Mouse (Mus musculus) heart, embryonic 12.5 days (tissue): ENCODE data around the gene Lrrc25. TPM values are rescaled to one million over a fixed set of nuclear protein-coding genes. Genes with fewer than 3 reads are reported as not detected.
"Not testable (repeated sequence)": the region's sequence is repeated elsewhere in the genome, so short reads cannot be mapped to it uniquely, and the experiment has no call there.

Source experiments
- ATAC-seq: fragments of 200-750 bp; cut with Nextera tagmentation; 2 replicates; pipeline ENCODE4 v1.8.0; 2017; ENCODE audit warnings: moderate TSS enrichment, moderate library complexity; ENCODE audit not compliant: insufficient number of reproducible peaks, low FRiP score
- H3K27ac ChIP-seq: fragments of 300-500 bp; sonication (generic); 2 replicates; pipeline ENCODE4 v1.5.1; 2016; ENCODE audit warnings: mild to moderate bottlenecking, moderate library complexity; ENCODE audit not compliant: poor library complexity, severe bottlenecking
- H3K27me3 ChIP-seq: fragments of 300-500 bp; sonication (generic); replicated peaks from 2 replicates; pipeline ENCODE4 v1.6.1; 2016; ENCODE audit warnings: mild to moderate bottlenecking, moderate library complexity
- H3K36me3 ChIP-seq: fragments of 300-500 bp; sonication (generic); 2 replicates; pipeline ENCODE4 v1.6.1; 2016; ENCODE audit warnings: mild to moderate bottlenecking, moderate library complexity
- H3K4me1 ChIP-seq: fragments of 300-500 bp; sonication (generic); replicated peaks from 2 replicates; pipeline ENCODE4 v1.6.1; 2016; ENCODE audit warnings: mild to moderate bottlenecking
- H3K4me2 ChIP-seq: fragments of 300-500 bp; sonication (generic); 2 replicates; pipeline ENCODE4 v1.6.1; 2016; ENCODE audit warnings: mild to moderate bottlenecking, moderate library complexity
- H3K4me3 ChIP-seq: fragments of 300-500 bp; sonication (generic); 2 replicates; pipeline ENCODE4 v1.5.1; 2016; ENCODE audit warnings: mild to moderate bottlenecking
- H3K9ac ChIP-seq: fragments of 300-500 bp; sonication (generic); 2 replicates; pipeline ENCODE4 v1.6.1; 2016; ENCODE audit warnings: mild to moderate bottlenecking, moderate library complexity
- H3K9me3 ChIP-seq: fragments of 300-500 bp; sonication (generic); replicated peaks from 2 replicates; pipeline ENCODE4 v1.6.1; 2016; ENCODE audit warnings: mild to moderate bottlenecking, moderate library complexity
- WGBS: fragments of 180-500 bp; shearing (Covaris S2); methylation state at CpG from one replicate; pipeline ENCODE4 v1.1.7; 2016; 5-methylcytosine and 5-hydroxymethylcytosine counted together
- polyA plus RNA-seq: library from polyadenylated mRNA; unstranded; fragments of >200 nt; fragmentation: Nextera tagmentation; extraction: Ambion mirVana; gene quantifications from 2 replicates; pipeline ENCODE4 v1.2.1, GENCODE M21; 2016

The Lrrc25 gene
- polyA plus RNA-seq, result 0.65 and 0.71 TPM in 2 replicates

- no peak within 1 kb of the TSS for H3K4me2 ChIP-seq
- H3K4me3 ChIP-seq, result no peak within 1 kb of the TSS
- H3K36me3 ChIP-seq, result no peaks in the 10 kb centered on the region
- peaks cover 18% of the 10 kb centered on the region for H3K4me1 ChIP-seq
- H3K27me3 ChIP-seq, result peaks cover 9% of the 10 kb centered on the region
- ATAC-seq, result no peak
- H3K9me3 ChIP-seq, result no peaks in the 10 kb centered on the region
- WGBS, result 81% methylated on average over 3 of the region's 3 CpGs
- peak within 1 kb of the TSS; percentile 20; the same call in 1 of the 2 replicates for H3K9ac ChIP-seq
- H3K27ac ChIP-seq, result no peak within 1 kb of the TSS
These were observed at the start of gene Lrrc25 for GRCm38 (mm10) chr8:70615894-70616293. TSS of gene Lrrc25 (plus strand) at chr8:70616155.

DNA sequence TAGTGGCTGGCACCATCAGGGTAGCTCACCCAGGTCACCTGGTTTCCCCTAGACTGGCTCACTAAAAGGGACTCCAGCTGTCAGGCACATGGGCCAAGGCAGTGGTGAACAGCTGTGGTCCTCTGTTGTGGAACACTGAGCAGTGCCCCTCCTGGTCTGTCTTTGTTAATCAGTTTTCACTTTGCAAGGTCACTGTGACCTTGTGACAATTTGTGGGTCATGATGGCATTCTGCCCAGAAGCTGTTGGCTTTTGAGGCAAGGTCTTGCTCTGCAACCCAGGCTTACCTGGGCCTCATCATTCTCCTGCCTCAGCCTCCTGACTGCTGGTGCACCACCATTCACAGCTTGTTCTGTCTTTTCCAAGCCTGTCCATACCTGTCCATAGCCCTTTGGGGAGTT is 45.6 kb upstream of the Lrrc25 start:
- H3K27me3 ChIP-seq, result no peaks in the 10 kb centered on the region
- H3K9ac ChIP-seq, result no peak overlapping the region
- H3K4me2 ChIP-seq, result no peak overlapping the region
- peaks cover 12% of the 10 kb centered on the region; the same call in 1 of the 2 replicates for H3K36me3 ChIP-seq
- H3K27ac ChIP-seq, result peak overlapping the region; percentile 43; the same call in 1 of the 2 replicates
- H3K4me1 ChIP-seq, result peaks cover 44% of the 10 kb centered on the region
- no peak overlapping the region for H3K4me3 ChIP-seq
- ATAC-seq, result no peak
- H3K9me3 ChIP-seq, result no peaks in the 10 kb centered on the region

DNA sequence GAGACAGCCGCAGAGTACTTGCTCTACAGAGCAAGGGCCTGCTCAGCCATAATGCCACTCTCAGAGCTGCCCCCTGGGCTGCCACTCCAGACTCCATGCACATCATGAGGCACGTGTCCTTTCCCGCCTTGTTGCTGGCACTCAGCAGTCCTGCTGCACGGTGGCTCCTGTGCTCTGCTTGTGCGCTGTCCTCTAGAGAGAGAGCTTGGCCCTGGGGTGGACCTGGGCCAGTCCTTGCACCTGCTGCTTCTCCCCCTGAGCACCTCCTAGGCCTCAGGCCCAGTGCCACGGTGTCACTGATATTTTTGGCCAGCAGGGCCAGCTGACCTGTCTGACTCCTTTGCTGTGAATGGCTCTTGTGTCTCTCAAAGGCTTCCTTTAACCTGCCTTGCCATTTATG is 45.0 kb upstream of the Lrrc25 start:
- Histone ChIP-seq H3K9me3 (no peaks in the 10 kb centered on the region), H3K27me3 (no peaks in the 10 kb centered on the region), H3K9ac (no peak overlapping the region), H3K4me2 (no peak overlapping the region), H3K36me3 (peaks cover 14% of the 10 kb centered on the region; the same call in 1 of the 2 replicates), H3K4me3 (no peak overlapping the region), H3K4me1 (peaks cover 37% of the 10 kb centered on the region), H3K27ac (peak overlapping the region; percentile 43)
- 65% methylated on average over 6 of the region's 6 CpGs for WGBS
- 0 out of 2 replicates have a peak, but pooled peaks have one; percentile 13 for ATAC-seq

DNA sequence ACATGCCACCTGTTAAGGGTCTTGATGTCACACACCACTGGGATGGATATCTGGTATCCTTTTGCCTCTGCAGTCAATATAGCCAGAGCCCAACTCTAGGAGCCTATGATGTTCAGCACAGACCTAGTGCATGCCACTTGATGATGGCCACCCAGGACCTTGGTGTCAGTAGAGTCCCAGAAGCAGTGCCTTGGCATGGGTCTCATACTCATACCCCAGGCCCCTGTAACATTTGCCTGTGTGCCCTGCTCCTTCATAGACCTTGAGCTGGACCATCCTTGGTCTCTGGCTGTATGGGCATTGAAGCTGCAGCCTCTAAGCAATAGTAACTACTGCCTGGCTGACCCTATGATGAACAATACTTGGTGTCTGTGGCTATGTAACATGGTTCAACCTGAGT is 41.7 kb upstream of the Lrrc25 start:
- Histone ChIP-seq H3K9ac (no peak overlapping the region), H3K4me1 (peaks cover 28% of the 10 kb centered on the region), H3K27me3 (no peaks in the 10 kb centered on the region), H3K36me3 (peaks cover 31% of the 10 kb centered on the region), H3K9me3 (no peaks in the 10 kb centered on the region), H3K27ac (no peak overlapping the region), H3K4me2 (no peak overlapping the region), H3K4me3 (no peak overlapping the region)
- ATAC-seq, result no peak

- no peaks in the 10 kb centered on the region for H3K27me3 ChIP-seq
- no peak overlapping the region for H3K9ac ChIP-seq
- peaks cover 25% of the 10 kb centered on the region for H3K4me1 ChIP-seq
- H3K27ac ChIP-seq, result no peak overlapping the region
- no peaks in the 10 kb centered on the region for H3K9me3 ChIP-seq
- no peak overlapping the region for H3K4me2 ChIP-seq
- 55% methylated on average over 4 of the region's 4 CpGs for WGBS
- H3K4me3 ChIP-seq, result no peak overlapping the region
- H3K36me3 ChIP-seq, result peaks cover 33% of the 10 kb centered on the region
- no peak for ATAC-seq
These were observed 41.0 kb upstream of the Lrrc25 start for GRCm38 (mm10) chr8:70574915-70575314.

GRCm38 (mm10) chr8:70577207-70577606 is 38.7 kb upstream of the Lrrc25 start:
- Histone ChIP-seq H3K9ac (no peak overlapping the region), H3K27me3 (no peaks in the 10 kb centered on the region), H3K4me1 (peaks cover 3% of the 10 kb centered on the region; the same call in 1 of the 2 replicates), H3K4me3 (no peak overlapping the region), H3K4me2 (no peak overlapping the region), H3K36me3 (peaks cover 56% of the 10 kb centered on the region), H3K9me3 (no peaks in the 10 kb centered on the region), H3K27ac (no peak overlapping the region)
- ATAC-seq, result no peak
- WGBS, result 96% methylated on average over 3 of the region's 3 CpGs

- Histone ChIP-seq H3K4me3 (no peak overlapping the region), H3K9ac (no peak overlapping the region), H3K27ac (no peak overlapping the region), H3K4me2 (no peak overlapping the region), H3K27me3 (no peaks in the 10 kb centered on the region), H3K9me3 (no peaks in the 10 kb centered on the region), H3K4me1 (peaks cover 6% of the 10 kb centered on the region), H3K36me3 (peaks cover 83% of the 10 kb centered on the region)
- ATAC-seq, result no peak
- WGBS, result 89% methylated on average over 18 of the region's 18 CpGs
These were observed 32.2 kb upstream of the Lrrc25 start for GRCm38 (mm10) chr8:70583476-70584387.

DNA sequence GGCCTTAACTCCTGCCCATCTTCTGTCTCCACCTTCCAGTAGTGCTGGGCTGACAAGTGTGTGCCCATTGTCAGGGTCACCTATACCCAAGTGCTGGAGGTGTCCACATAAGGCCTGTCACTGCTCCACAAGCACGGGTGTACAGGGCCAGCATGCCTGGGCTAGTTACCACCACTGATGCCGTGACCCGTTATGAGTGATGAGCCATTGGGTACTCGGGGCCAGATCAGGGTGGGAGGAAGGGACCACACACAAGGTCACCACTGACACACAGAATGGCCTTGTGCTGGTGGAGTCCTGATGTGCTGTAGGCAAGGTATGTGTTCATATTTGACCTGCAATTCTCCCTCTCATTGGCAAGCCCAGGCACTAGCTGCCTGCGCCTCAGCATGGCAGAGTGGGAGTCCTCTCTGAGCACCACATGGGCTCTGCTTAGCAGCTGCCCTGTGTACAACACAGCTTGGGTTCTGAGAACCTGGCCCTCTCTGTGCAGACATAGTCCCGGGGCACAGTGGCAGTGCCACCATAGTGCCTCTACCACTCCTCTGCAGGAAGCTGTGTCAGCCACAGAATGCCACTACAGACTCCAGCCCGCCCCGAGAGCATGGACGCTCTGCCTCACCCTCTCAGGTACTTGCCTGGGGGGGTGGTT is 31.2 kb upstream of the Lrrc25 start:
- Histone ChIP-seq H3K36me3 (peaks cover 86% of the 10 kb centered on the region), H3K4me2 (no peak overlapping the region), H3K4me3 (no peak overlapping the region), H3K27me3 (no peaks in the 10 kb centered on the region), H3K9me3 (no peaks in the 10 kb centered on the region), H3K9ac (no peak overlapping the region), H3K4me1 (peaks cover 6% of the 10 kb centered on the region), H3K27ac (no peak overlapping the region)
- ATAC-seq, result no peak
- WGBS, result 87% methylated on average over 9 of the region's 9 CpGs

DNA sequence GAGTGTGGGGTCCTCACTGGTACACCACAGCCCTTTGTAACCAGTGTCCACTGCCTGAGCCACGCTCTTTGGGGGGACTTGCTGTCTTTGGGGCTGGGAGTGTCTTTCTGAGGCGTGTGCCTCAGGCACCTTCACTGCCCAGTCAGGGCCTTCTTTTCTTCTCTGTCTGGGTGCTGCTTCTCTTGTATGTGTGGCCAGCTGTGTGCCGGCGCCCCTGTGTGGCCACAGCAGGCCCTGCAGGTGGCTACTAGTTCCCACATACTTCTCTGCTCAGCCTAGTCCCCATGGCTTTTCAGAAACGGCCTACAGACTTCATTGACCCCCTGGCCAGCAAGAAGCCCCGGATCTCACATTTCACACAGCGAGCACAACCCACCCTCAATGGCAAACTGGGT is 30.7 kb upstream of the Lrrc25 start:
- no peak overlapping the region for H3K9ac ChIP-seq
- peaks cover 86% of the 10 kb centered on the region for H3K36me3 ChIP-seq
- H3K9me3 ChIP-seq, result no peaks in the 10 kb centered on the region
- 36% methylated on average over 7 of the region's 7 CpGs for whole genome bisulfite sequencing
- no peak for ATAC-seq
- H3K4me2 ChIP-seq, result no peak overlapping the region
- no peak overlapping the region for H3K27ac ChIP-seq
- H3K4me1 ChIP-seq, result peaks cover 6% of the 10 kb centered on the region
- no peak overlapping the region for H3K4me3 ChIP-seq
- no peaks in the 10 kb centered on the region for H3K27me3 ChIP-seq

DNA sequence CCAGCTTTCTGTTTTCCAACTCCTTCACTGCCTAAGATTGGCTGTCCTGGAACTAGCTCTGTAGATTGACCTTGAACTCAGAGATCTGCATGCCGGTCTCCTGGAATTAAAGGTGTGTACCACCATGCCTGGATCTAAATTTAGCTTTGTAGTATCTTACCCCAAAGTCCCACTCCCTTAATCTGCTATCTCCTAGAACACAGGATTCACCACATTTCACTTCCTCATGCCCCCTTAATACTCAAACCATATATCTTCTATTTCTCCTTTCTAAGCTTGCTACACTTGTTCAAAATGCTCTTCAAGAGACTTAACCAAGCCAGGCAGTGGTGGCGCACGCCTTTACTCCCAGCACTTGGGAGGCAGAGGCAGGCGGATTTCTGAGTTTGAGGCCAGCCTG is 28.0 kb upstream of the Lrrc25 start:
- WGBS, result 84% methylated on average over 4 of the region's 4 CpGs
- not testable (repeated sequence) for H3K27ac ChIP-seq, H3K9ac ChIP-seq, H3K4me3 ChIP-seq, H3K4me2 ChIP-seq, ATAC-seq, H3K9me3 ChIP-seq, H3K27me3 ChIP-seq
- Histone ChIP-seq H3K36me3 (peaks cover 72% of the 10 kb centered on the region), H3K4me1 (peaks cover 13% of the 10 kb centered on the region)

DNA sequence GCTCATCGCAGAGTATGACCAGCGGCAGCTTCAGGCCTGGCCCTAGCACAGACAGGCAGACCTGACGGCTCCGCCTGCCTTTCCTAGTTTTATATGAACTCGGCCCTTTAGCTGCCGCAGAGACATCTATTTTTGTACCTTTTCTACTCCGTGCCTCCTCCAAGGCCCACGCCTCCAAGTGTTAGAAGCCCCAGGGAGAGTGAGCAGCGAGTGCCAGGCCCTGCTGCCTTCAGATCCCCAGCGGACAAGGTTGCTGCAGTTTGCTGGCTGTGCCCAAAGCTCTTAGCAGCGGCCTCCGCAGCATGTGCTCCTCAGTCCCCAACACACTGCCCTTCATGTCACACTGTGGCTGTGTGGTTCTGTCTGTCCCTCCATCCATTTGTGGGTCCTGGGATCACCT is 24.4 kb upstream of the Lrrc25 start:
- Histone ChIP-seq H3K9me3 (no peaks in the 10 kb centered on the region), H3K9ac (peak overlapping the region; percentile 9; the same call in 1 of the 2 replicates), H3K4me1 (peaks cover 41% of the 10 kb centered on the region), H3K36me3 (peaks cover 52% of the 10 kb centered on the region), H3K27me3 (no peaks in the 10 kb centered on the region), H3K4me2 (no peak overlapping the region), H3K27ac (peak overlapping the region; percentile 1; the same call in 1 of the 2 replicates), H3K4me3 (no peak overlapping the region)
- no peak for ATAC-seq
- 72% methylated on average over 12 of the region's 12 CpGs for WGBS
